Mouse (Mus musculus) myocyte (in vitro differentiated cells): ENCODE results near the gene Dnajc13.

ENCODE experiments used
- CEBPB ChIP-seq: IDR thresholded peaks from 2 replicates; pipeline ENCODE4 v1.6.1; 2011; ENCODE audit warnings: mild to moderate bottlenecking, moderate library complexity; ENCODE audit not compliant: poor library complexity, insufficient read depth, severe bottlenecking
- E2F4 ChIP-seq: IDR thresholded peaks from one replicate; pipeline ENCODE4 v1.6.1; 2011; ENCODE audit warnings: mild to moderate bottlenecking, control low read depth, moderate library complexity; ENCODE audit not compliant: insufficient read depth
- MAX ChIP-seq: IDR thresholded peaks from one replicate; pipeline ENCODE4 v1.6.1; 2011; ENCODE audit warnings: low read depth, mild to moderate bottlenecking, control low read depth
- MYOD1 ChIP-seq, 3 experiments: IDR thresholded peaks; one replicate each; pipeline ENCODE4 v1.6.1; 2011; ENCODE audit warnings: control low read depth in 2 of 3, low read depth in 2 of 3, mild to moderate bottlenecking in 2 of 3, moderate library complexity in 1 of 3; ENCODE audit not compliant: insufficient read length in 2 of 3, control insufficient read depth in 1 of 3
- MYOG ChIP-seq, 3 experiments: IDR thresholded peaks; one replicate each; pipeline ENCODE4 v1.6.1; 2011; ENCODE audit warnings: control low read depth in 2 of 3, low read depth in 2 of 3, mild to moderate bottlenecking in 2 of 3; ENCODE audit not compliant: insufficient read length in 2 of 3, control insufficient read depth in 1 of 3, insufficient read depth in 1 of 3
- POLR2A ChIP-seq: IDR thresholded peaks from one replicate; pipeline ENCODE4 v1.6.1; 2011; ENCODE audit warnings: low read depth, mild to moderate bottlenecking, control low read depth, moderate library complexity; ENCODE audit not compliant: insufficient read length
- POLR2AphosphoS2 ChIP-seq: IDR thresholded peaks from one replicate; pipeline ENCODE4 v1.6.1; 2011; ENCODE audit warnings: low read depth, control low read depth; ENCODE audit not compliant: insufficient read length
- SRF ChIP-seq: IDR thresholded peaks from one replicate; pipeline ENCODE4 v1.6.1; 2011; ENCODE audit warnings: low read depth; ENCODE audit not compliant: control insufficient read depth, insufficient read length
- TCF12 ChIP-seq: IDR thresholded peaks from one replicate; pipeline ENCODE4 v1.6.1; 2011; ENCODE audit warnings: mild to moderate bottlenecking, control low read depth; ENCODE audit not compliant: poor library complexity, insufficient read depth, severe bottlenecking
- TCF3 ChIP-seq: IDR thresholded peaks from one replicate; pipeline ENCODE4 v1.6.1; 2011; ENCODE audit warnings: low read depth, control low read depth; ENCODE audit not compliant: insufficient read length
- USF1 ChIP-seq: IDR thresholded peaks from one replicate; pipeline ENCODE4 v1.6.1; 2011; ENCODE audit warnings: low read depth, mild to moderate bottlenecking, control low read depth, moderate library complexity

GRCm38 (mm10) chr9:104123622-104124021 lies 139.1 kb downstream of the Dnajc13 start:
- TF ChIP-seq USF1, result no peak
- TF ChIP-seq POLR2A, result no peak
- no peak for TF ChIP-seq MYOD1 (IDR thresholded peaks at IDR 0.05; ENCODE audit: control insufficient read depth in 1 of 3, insufficient read length in 2 of 3, low read depth in 2 of 3)
- no peak for TF ChIP-seq MAX
- TF ChIP-seq TCF12, result no peak
- no peak for TF ChIP-seq SRF
- TF ChIP-seq MYOG (IDR thresholded peaks at IDR 0.05; ENCODE audit: control insufficient read depth in 1 of 3, insufficient read depth in 1 of 3, insufficient read length in 2 of 3, low read depth in 2 of 3), result no peak
- TF ChIP-seq POLR2AphosphoS2, result no peak
- TF ChIP-seq TCF3, result no peak
- no peak for TF ChIP-seq E2F4
- TF ChIP-seq CEBPB, result no peak
